Mouse (Mus musculus): Measurements from ENCODE around the gene Fscn1. TPM values are rescaled to one million over a fixed set of nuclear protein-coding genes. Genes with fewer than 3 reads are reported as not detected.

The Fscn1 gene
- polyA plus RNA-seq, 1 experiment from 2014 or later, result 329 TPM

GRCm38 (mm10) chr5:142963003-142963704, 3.0 kb downstream of the Fscn1 start:
- Histone ChIP-seq H3K27ac (peak overlapping the region; percentile 96), H3K4me3 (peak overlapping the region; percentile 78), H3K4me1 (peaks cover 69% of the 10 kb centered on the region), H3K36me3 (peaks cover 41% of the 10 kb centered on the region), H3K9me3 (no peaks in the 10 kb centered on the region), H3K27me3 (ENCODE audit: insufficient read depth, poor library complexity, severe bottlenecking) (0 out of 2 replicates have a peak, but pooled peaks cover 4% of the 10 kb centered on the region)
- no peak for DNase-seq (ENCODE audit: low spot score)
- 17% methylated on average over 13 of the region's 13 CpGs for WGBS

GRCm38 (mm10) chr5:142963705-142964494, 3.8 kb downstream of the Fscn1 start:
- peak overlapping the region; percentile 96 for H3K27ac ChIP-seq
- H3K4me1 ChIP-seq, result peaks cover 62% of the 10 kb centered on the region
- DNase-seq (ENCODE audit: low spot score), result no peak

GRCm38 (mm10) chr5:142964650-142965049, 4.5 kb downstream of the Fscn1 start:
- 92% methylated on average over 6 of the region's 6 CpGs for WGBS
- peak overlapping the region; percentile 78 for H3K4me3 ChIP-seq
- DNase-seq (ENCODE audit: low spot score), result no peak
- peak overlapping the region; percentile 96; the same call in 1 of the 2 replicates for H3K27ac ChIP-seq
- no peaks in the 10 kb centered on the region for H3K9me3 ChIP-seq
- peaks cover 54% of the 10 kb centered on the region for H3K4me1 ChIP-seq
- H3K36me3 ChIP-seq, result peaks cover 54% of the 10 kb centered on the region
- no peaks in the 10 kb centered on the region for H3K27me3 ChIP-seq (ENCODE audit: insufficient read depth, poor library complexity, severe bottlenecking)

More at GRCm38 (mm10) chr5:142963705-142964494, 3.8 kb downstream of the Fscn1 start:
- H3K4me3 ChIP-seq, result peak overlapping the region; percentile 78
- 0 out of 2 replicates have a peak, but pooled peaks cover 4% of the 10 kb centered on the region for H3K27me3 ChIP-seq (ENCODE audit: insufficient read depth, poor library complexity, severe bottlenecking)
- H3K9me3 ChIP-seq, result no peaks in the 10 kb centered on the region
- peaks cover 47% of the 10 kb centered on the region for H3K36me3 ChIP-seq
- 56% methylated on average over 17 of the region's 17 CpGs for WGBS

GRCm38 (mm10) chr5:142968411-142968810, 8.3 kb downstream of the Fscn1 start:
- H3K36me3 ChIP-seq, result peaks cover 92% of the 10 kb centered on the region
- H3K27ac ChIP-seq, result no peak overlapping the region
- no peak overlapping the region for H3K4me3 ChIP-seq
- peaks cover 24% of the 10 kb centered on the region for H3K4me1 ChIP-seq
- WGBS, result 93% methylated on average over 14 of the region's 14 CpGs
- H3K9me3 ChIP-seq, result no peaks in the 10 kb centered on the region
- H3K27me3 ChIP-seq (ENCODE audit: insufficient read depth, poor library complexity, severe bottlenecking), result no peaks in the 10 kb centered on the region
- no peak for DNase-seq (ENCODE audit: low spot score)

GRCm38 (mm10) chr5:142973971-142974370, 13.8 kb downstream of the Fscn1 start:
- no peaks in the 10 kb centered on the region for H3K9me3 ChIP-seq
- no peaks in the 10 kb centered on the region for H3K27me3 ChIP-seq (ENCODE audit: insufficient read depth, poor library complexity, severe bottlenecking)
- peaks cover 31% of the 10 kb centered on the region for H3K4me1 ChIP-seq
- no peak for DNase-seq (ENCODE audit: low spot score)
- no peak overlapping the region for H3K4me3 ChIP-seq
- H3K36me3 ChIP-seq, result peaks cover 51% of the 10 kb centered on the region
- 0 out of 2 replicates have a peak overlapping the region, but pooled peaks have one; percentile 73 for H3K27ac ChIP-seq
- WGBS, result 51% methylated on average over 3 of the region's 3 CpGs

- Histone ChIP-seq H3K9me3 (no peaks in the 10 kb centered on the region), H3K27ac (peak overlapping the region; percentile 73), H3K4me1 (peaks cover 31% of the 10 kb centered on the region), H3K4me3 (peak overlapping the region; percentile 42), H3K27me3 (ENCODE audit: insufficient read depth, poor library complexity, severe bottlenecking) (no peaks in the 10 kb centered on the region), H3K36me3 (peaks cover 45% of the 10 kb centered on the region)
- WGBS, result 14% methylated on average over 18 of the region's 18 CpGs
- peak; percentile 88 for DNase-seq (ENCODE audit: low spot score)
Observed at GRCm38 (mm10) chr5:142974598-142975121, 14.5 kb downstream of the Fscn1 start.

GRCm38 (mm10) chr5:142976516-142976915, 16.4 kb downstream of the Fscn1 start:
- Histone ChIP-seq H3K4me3 (no peak overlapping the region), H3K27ac (0 out of 2 replicates have a peak overlapping the region, but pooled peaks have one; percentile 22), H3K4me1 (peaks cover 28% of the 10 kb centered on the region), H3K9me3 (no peaks in the 10 kb centered on the region), H3K36me3 (peaks cover 27% of the 10 kb centered on the region), H3K27me3 (ENCODE audit: insufficient read depth, poor library complexity, severe bottlenecking) (no peaks in the 10 kb centered on the region)
- no peak for DNase-seq (ENCODE audit: low spot score)
- 44% methylated on average over 5 of the region's 5 CpGs for WGBS

GRCm38 (mm10) chr5:142982046-142982801, 22.1 kb downstream of the Fscn1 start:
- no peaks in the 10 kb centered on the region for H3K9me3 ChIP-seq
- peaks cover 17% of the 10 kb centered on the region for H3K4me1 ChIP-seq
- WGBS, result 59% methylated on average over 16 of the region's 16 CpGs
- peak overlapping the region; percentile 80 for H3K27ac ChIP-seq
- no peaks in the 10 kb centered on the region for H3K36me3 ChIP-seq
- no peak for DNase-seq (ENCODE audit: low spot score)
- H3K27me3 ChIP-seq (ENCODE audit: insufficient read depth, poor library complexity, severe bottlenecking), result no peaks in the 10 kb centered on the region
- no peak overlapping the region for H3K4me3 ChIP-seq

- DNase-seq (ENCODE audit: low spot score), result no peak
- no peak overlapping the region for H3K4me3 ChIP-seq
- no peaks in the 10 kb centered on the region for H3K36me3 ChIP-seq
- H3K27me3 ChIP-seq (ENCODE audit: insufficient read depth, poor library complexity, severe bottlenecking), result no peaks in the 10 kb centered on the region
- no peaks in the 10 kb centered on the region for H3K9me3 ChIP-seq
- no peak overlapping the region for H3K27ac ChIP-seq
- 46% methylated on average over 8 of the region's 8 CpGs for WGBS
- peaks cover 14% of the 10 kb centered on the region for H3K4me1 ChIP-seq
Observed at GRCm38 (mm10) chr5:142983174-142983573, 23.0 kb downstream of the Fscn1 start.

GRCm38 (mm10) chr5:142984271-142984670, 24.1 kb downstream of the Fscn1 start:
- Histone ChIP-seq H3K9me3 (no peaks in the 10 kb centered on the region), H3K36me3 (no peaks in the 10 kb centered on the region), H3K4me3 (no peak overlapping the region), H3K27me3 (ENCODE audit: insufficient read depth, poor library complexity, severe bottlenecking) (no peaks in the 10 kb centered on the region), H3K27ac (no peak overlapping the region), H3K4me1 (peaks cover 17% of the 10 kb centered on the region)
- no peak for DNase-seq (ENCODE audit: low spot score)
- WGBS, result 83% methylated on average over 10 of the region's 10 CpGs

- WGBS, result 82% methylated on average over 5 of the region's 5 CpGs
Observed at GRCm38 (mm10) chr5:142988520-142988919, 28.4 kb downstream of the Fscn1 start.

GRCm38 (mm10) chr5:142989167-142989566, 29.0 kb downstream of the Fscn1 start:
- 84% methylated on average over 3 of the region's 3 CpGs for WGBS
- H3K4me3 ChIP-seq, result no peak overlapping the region
- no peaks in the 10 kb centered on the region for H3K9me3 ChIP-seq
- H3K36me3 ChIP-seq, result peaks cover 41% of the 10 kb centered on the region
- no peaks in the 10 kb centered on the region for H3K27me3 ChIP-seq (ENCODE audit: insufficient read depth, poor library complexity, severe bottlenecking)
- no peak for DNase-seq (ENCODE audit: low spot score)
- H3K27ac ChIP-seq, result no peak overlapping the region
- 0 out of 2 replicates have a peak, but pooled peaks cover 3% of the 10 kb centered on the region for H3K4me1 ChIP-seq

More at GRCm38 (mm10) chr5:142988520-142988919, 28.4 kb downstream of the Fscn1 start:
- DNase-seq (ENCODE audit: low spot score), result no peak
- Histone ChIP-seq H3K27ac (no peak overlapping the region), H3K4me3 (no peak overlapping the region), H3K4me1 (0 out of 2 replicates have a peak, but pooled peaks cover 3% of the 10 kb centered on the region), H3K27me3 (ENCODE audit: insufficient read depth, poor library complexity, severe bottlenecking) (no peaks in the 10 kb centered on the region), H3K36me3 (peaks cover 36% of the 10 kb centered on the region), H3K9me3 (no peaks in the 10 kb centered on the region)
